Mouse (Mus musculus) heart, adult 2 months (tissue): Measurements from ENCODE around the gene Copz2. TPM values are rescaled to one million over a fixed set of nuclear protein-coding genes. Genes with fewer than 3 reads are reported as not detected.

Experiments used
- DNase-seq, 2 experiments: peaks; one replicate each; pipeline ENCODE4 v3.0.0; 2021
- H3K27ac ChIP-seq: fragments of 200-600 bp; 2 replicates; pipeline ENCODE4 v1.8.1; 2022
- H3K27me3 ChIP-seq: fragments of 200-500 bp; 2 replicates; pipeline ENCODE4 v1.6.1; 2012; ENCODE audit warnings: mild to moderate bottlenecking, low read length, inconsistent platforms, mixed read lengths; ENCODE audit not compliant: control insufficient read depth, insufficient read depth
- H3K36me3 ChIP-seq: fragments of 200-500 bp; 2 replicates; pipeline ENCODE4 v1.6.1; 2012; ENCODE audit warnings: low read length, inconsistent platforms; ENCODE audit not compliant: control insufficient read depth, insufficient read depth
- H3K4me1 ChIP-seq: fragments of 200-500 bp; 2 replicates; pipeline ENCODE4 v1.6.1; 2011; ENCODE audit warnings: low read length; ENCODE audit not compliant: control insufficient read depth, insufficient read depth
- H3K4me3 ChIP-seq: fragments of 200-600 bp; 2 replicates; pipeline ENCODE4 v1.8.1; 2022
- H3K79me2 ChIP-seq: fragments of 200-500 bp; replicated peaks from 2 replicates; pipeline ENCODE4 v1.6.1; 2012; ENCODE audit warnings: mild to moderate bottlenecking, inconsistent platforms, low read length, moderate library complexity, mixed read lengths; ENCODE audit not compliant: control insufficient read depth, insufficient read depth
- H3K9ac ChIP-seq: fragments of 200-500 bp; 2 replicates; pipeline ENCODE4 v1.6.1; 2012; ENCODE audit warnings: low read depth, mild to moderate bottlenecking, control low read depth, inconsistent platforms, low read length, mixed read lengths
- CTCF ChIP-seq: fragments of 200-600 bp; IDR thresholded peaks from 2 replicates; pipeline ENCODE4 v1.8.1; 2022; ENCODE audit warnings: antibody characterized with exemption, mild to moderate bottlenecking, moderate library complexity
- EP300 ChIP-seq: fragments of 200-500 bp; IDR thresholded peaks from 2 replicates; pipeline ENCODE4 v1.6.1; 2011; ENCODE audit warnings: low read depth, low read length, control low read depth; ENCODE audit not compliant: insufficient read depth
- POLR2A ChIP-seq: fragments of 200-500 bp; IDR thresholded peaks from 2 replicates; pipeline ENCODE4 v1.6.1; 2011; ENCODE audit warnings: mild to moderate bottlenecking, low read depth, low read length, control low read depth; ENCODE audit not compliant: insufficient read depth
- WGBS: fragments of 180-500 bp; shearing (Covaris S2); methylation state at CpG from one replicate; pipeline ENCODE4 v1.1.7; 2018; 5-methylcytosine and 5-hydroxymethylcytosine counted together
- intact Hi-C: fragments of 180-260 bp; cut with DNase I; formaldehyde crosslinking; loops from one replicate; pipeline ENCODE4 v1.15.1; 2025
- polyA plus RNA-seq: library from polyadenylated mRNA; depleted of rRNA; stranded (reverse); fragments of >200 nt; gene quantifications from 2 replicates; pipeline ENCODE4 v1.2.3, GENCODE M21; 2012
- total RNA-seq, 2 experiments: library from RNA; stranded (reverse); gene quantifications; 2 replicates each; pipeline ENCODE4 v1.2.3; 2021

Copz2 gene
- total and polyA plus RNA-seq, 3 experiments: 35.0 to 55.0 (median 36.9) TPM

GRCm38 (mm10) chr11:96893203-96893842, 43.7 kb downstream of the Copz2 start:
- H3K9ac ChIP-seq: no peak overlapping the region
- intact Hi-C loops: no loop called here

GRCm38 (mm10) chr11:96895886-96896285, 46.2 kb downstream of the Copz2 start:
- Histone ChIP-seq H3K27ac (peak overlapping the region; percentile 48), H3K36me3 (no peaks in the 10 kb centered on the region), H3K9ac (no peak overlapping the region), H3K4me1 (peaks cover 5% of the 10 kb centered on the region), H3K79me2 (no peaks in the 10 kb centered on the region), H3K4me3 (no peak overlapping the region), H3K27me3 (no peaks in the 10 kb centered on the region)
- 52% methylated on average over 4 of the region's 4 CpGs for WGBS
- no peak for DNase-seq
- no peak for TF ChIP-seq CTCF
- TF ChIP-seq POLR2A: no peak
- TF ChIP-seq EP300: no peak
- intact Hi-C loops: no loop called here

More at GRCm38 (mm10) chr11:96893203-96893842, 43.7 kb downstream of the Copz2 start:
- WGBS: 49% methylated on average over 11 of the region's 11 CpGs
- no peaks in the 10 kb centered on the region for H3K79me2 ChIP-seq
- H3K27me3 ChIP-seq: no peaks in the 10 kb centered on the region
- H3K4me1 ChIP-seq: peaks cover 5% of the 10 kb centered on the region
- TF ChIP-seq CTCF (no peak), POLR2A (no peak), EP300 (no peak)
- peak overlapping the region; percentile 34 for H3K27ac ChIP-seq
- no peak for DNase-seq
- no peaks in the 10 kb centered on the region for H3K36me3 ChIP-seq
- no peak overlapping the region for H3K4me3 ChIP-seq

- DNase-seq: no peak
- Histone ChIP-seq H3K36me3 (no peaks in the 10 kb centered on the region), H3K4me1 (peaks cover 5% of the 10 kb centered on the region), H3K27me3 (no peaks in the 10 kb centered on the region), H3K4me3 (no peak overlapping the region), H3K79me2 (no peaks in the 10 kb centered on the region), H3K9ac (no peak overlapping the region), H3K27ac (no peak overlapping the region)
- WGBS: 63% methylated on average over 13 of the region's 13 CpGs
- intact Hi-C loops: no loop called here
- TF ChIP-seq EP300: no peak
- TF ChIP-seq POLR2A: no peak
- TF ChIP-seq CTCF: no peak
Observed at GRCm38 (mm10) chr11:96899449-96900306, 50.0 kb downstream of the Copz2 start.

GRCm38 (mm10) chr11:96901332-96901731, 51.7 kb downstream of the Copz2 start:
- Histone ChIP-seq H3K9ac (no peak overlapping the region), H3K27ac (no peak overlapping the region), H3K27me3 (no peaks in the 10 kb centered on the region), H3K36me3 (no peaks in the 10 kb centered on the region), H3K4me3 (no peak overlapping the region), H3K79me2 (no peaks in the 10 kb centered on the region), H3K4me1 (peaks cover 1% of the 10 kb centered on the region; the same call in 1 of the 2 replicates)
- TF ChIP-seq EP300: no peak
- no peak for TF ChIP-seq CTCF
- TF ChIP-seq POLR2A: no peak
- WGBS: 76% methylated on average over 9 of the region's 9 CpGs
- DNase-seq: no peak
- intact Hi-C loops: no loop called here

GRCm38 (mm10) chr11:96902639-96903635, 53.3 kb downstream of the Copz2 start:
- H3K36me3 ChIP-seq: no peaks in the 10 kb centered on the region
- no peaks in the 10 kb centered on the region; the same call in 1 of the 2 replicates for H3K4me1 ChIP-seq
- H3K27me3 ChIP-seq: no peaks in the 10 kb centered on the region
- no peak overlapping the region for H3K9ac ChIP-seq
- intact Hi-C loops: no loop called here
- no peak for DNase-seq
- 61% methylated on average over 16 of the region's 16 CpGs for WGBS
- no peak overlapping the region for H3K4me3 ChIP-seq
- H3K27ac ChIP-seq: peak overlapping the region; percentile 31; the same call in 1 of the 2 replicates
- H3K79me2 ChIP-seq: no peaks in the 10 kb centered on the region
- TF ChIP-seq EP300 (no peak), CTCF (no peak), POLR2A (no peak)
